Mouse (Mus musculus) megakaryocyte progenitor cell, adult 5-6 weeks (primary cell): Measurements from ENCODE around the gene Ceacam16. TPM values are rescaled to one million over a fixed set of nuclear protein-coding genes. Genes with fewer than 3 reads are reported as not detected.
A peak's percentile ranks its signal among the peaks of the same experiment; 100 is the strongest.

Source experiments
- ATAC-seq: replicated peaks from 2 replicates; pipeline ENCODE4 v1.8.0; 2016; ENCODE audit warnings: mild to moderate bottlenecking, moderate TSS enrichment, inconsistent platforms; ENCODE audit not compliant: poor library complexity
- total RNA-seq, 2 experiments: library from RNA; stranded (forward) in 1 of 2; stranded (reverse) in 1 of 2; fragments of 157-497, 149-512 nt in 1 of 2; fragments of 200-1000 nt in 1 of 2; gene quantifications; 2 replicates each; pipeline versions ENCODE4 v1.2.3 to v1.2.4; 2015 to 2017

Ceacam16 gene
- total RNA-seq, 2 experiments from 2014 or later, result not detected

DNA sequence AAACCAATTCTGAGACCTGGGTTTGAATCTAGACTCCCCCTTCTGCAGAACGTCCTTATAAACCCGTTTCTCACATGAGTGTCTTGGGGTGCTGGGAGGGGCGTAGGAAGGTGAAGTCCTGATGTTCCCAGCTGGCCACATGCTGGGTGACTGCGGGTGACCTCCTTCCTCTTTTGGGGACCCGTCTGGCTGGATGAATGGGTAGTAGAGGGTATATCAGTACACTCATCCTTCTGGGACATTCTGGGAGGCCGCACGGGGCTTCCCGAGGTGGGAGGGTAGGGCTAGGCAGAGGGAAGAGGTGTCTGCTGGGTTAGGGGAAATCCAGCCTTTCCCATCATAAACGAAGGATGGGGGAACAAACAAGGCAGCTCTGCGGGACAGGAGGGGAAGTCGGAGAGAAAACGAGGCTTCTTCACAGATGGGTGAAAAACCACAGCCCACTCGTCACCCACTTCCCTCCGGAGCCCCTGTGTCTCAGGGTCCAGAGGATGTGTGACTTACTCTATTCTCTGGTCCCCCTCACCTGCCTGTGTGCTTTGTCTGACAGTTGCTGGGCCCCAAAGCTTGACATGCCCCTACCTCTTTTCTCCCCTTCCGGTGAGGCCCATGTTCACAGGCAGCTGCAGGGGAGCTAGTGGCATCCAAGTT is 16.5 kb downstream of the Ceacam16 start:
- peak; percentile 65 for ATAC-seq

GRCm38 (mm10) chr7:19843561-19843960 is 17.5 kb downstream of the Ceacam16 start:
- peak; percentile 66 for ATAC-seq

DNA sequence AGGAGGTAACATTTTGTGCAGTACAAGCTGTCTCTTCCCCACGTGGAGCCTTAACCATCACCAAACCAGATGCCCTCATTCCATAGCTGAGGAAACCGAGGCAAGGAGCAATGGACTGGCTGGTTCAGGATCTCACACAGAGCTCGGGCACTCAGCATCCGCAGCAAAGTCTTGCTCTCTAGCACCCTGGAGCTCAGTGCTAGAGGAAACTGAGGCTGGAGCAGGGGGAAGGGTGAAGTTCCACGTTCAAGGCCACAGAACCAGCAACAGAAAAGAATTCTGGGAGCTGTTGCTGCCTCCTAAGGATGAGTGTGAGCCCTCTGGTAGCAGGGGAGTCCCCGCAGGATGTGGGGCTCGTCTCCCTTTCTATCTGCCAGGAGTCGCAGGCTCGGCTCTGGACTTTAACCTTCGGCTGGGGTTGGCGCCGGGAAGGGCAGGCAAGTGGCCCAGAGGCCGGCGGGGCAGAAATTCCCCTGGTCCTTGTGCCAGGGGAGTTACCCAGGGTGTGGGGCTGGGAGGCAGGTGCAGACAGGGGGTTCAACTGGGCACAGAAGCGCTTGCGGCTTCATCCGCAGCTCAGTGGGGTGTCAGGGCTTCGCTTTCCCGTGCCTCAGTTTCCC is 18.1 kb downstream of the Ceacam16 start:
- ATAC-seq, result no peak

- no peak for ATAC-seq
Measured at GRCm38 (mm10) chr7:19841686-19842413, 19.2 kb downstream of the Ceacam16 start.

- no peak for ATAC-seq
Measured at GRCm38 (mm10) chr7:19840936-19841335, 20.2 kb downstream of the Ceacam16 start.

DNA sequence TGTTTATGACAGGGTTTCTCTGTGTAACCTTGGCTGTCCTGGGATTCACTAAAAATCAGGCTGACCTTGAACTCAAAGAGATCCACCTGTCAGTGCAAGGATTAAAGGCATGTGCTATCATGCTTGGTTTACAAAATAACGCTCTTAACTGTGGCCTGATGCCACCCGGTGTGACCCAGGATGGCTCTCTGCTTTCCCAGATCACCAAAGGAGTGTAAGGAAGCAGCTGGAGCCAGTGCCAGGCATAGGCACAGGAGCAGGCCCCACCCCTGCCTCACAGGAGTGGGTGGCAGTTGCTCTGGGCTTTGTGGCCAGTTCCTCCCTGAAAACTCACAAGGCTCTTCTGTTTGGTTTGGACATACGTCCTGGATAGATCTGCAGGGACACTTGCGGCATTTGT is 20.7 kb downstream of the Ceacam16 start:
- no peak for ATAC-seq

- ATAC-seq, result no peak
Measured at GRCm38 (mm10) chr7:19836843-19837242, 24.3 kb downstream of the Ceacam16 start.

DNA sequence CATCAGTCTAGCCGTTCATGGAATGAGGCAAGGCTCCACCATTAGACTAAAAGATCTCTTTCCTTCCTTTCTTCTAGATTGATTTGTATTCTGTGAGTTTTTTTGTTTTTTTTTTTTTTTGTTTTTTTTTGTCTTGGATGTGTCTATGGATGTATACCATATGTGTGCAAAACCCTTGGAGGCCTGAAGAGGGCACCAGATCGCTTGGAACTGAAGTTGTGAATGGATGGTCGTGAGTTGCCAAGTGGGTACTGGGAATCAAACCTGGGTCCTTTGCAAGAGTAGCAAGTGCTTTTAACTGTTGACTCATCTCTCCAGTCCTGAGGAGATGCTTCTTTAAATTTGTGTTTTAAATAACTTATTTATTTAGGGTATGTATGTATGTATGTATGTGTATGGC is 27.0 kb downstream of the Ceacam16 start:
- ATAC-seq, result no peak

- peak; percentile 38 for ATAC-seq
Measured at GRCm38 (mm10) chr7:19831837-19832236, 29.3 kb downstream of the Ceacam16 start.

DNA sequence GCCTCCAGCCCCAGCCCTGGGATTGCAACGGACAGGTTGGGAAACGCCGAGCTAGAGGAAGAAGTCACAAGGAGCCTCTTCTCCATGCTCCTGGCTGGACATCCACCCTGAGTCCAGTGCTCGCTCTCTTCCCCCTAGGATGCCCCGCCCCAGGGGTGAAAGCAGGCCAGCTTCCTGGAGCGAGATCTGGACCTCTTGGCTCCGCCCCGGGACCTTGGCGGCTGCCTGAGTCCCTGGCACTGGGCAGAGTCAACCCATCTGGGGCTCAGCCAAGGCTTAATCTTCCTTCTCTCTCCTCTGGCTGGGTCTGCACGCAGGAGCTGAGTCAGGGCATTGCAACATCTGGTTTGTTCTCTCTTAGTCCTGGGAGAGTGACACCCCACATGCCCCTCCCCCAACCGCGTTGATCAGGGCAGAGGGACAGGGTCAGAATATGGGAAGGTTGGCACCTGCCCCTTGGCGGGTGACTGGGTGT is 30.4 kb downstream of the Ceacam16 start:
- ATAC-seq, result peak; percentile 94

GRCm38 (mm10) chr7:19829694-19830093 is 31.4 kb downstream of the Ceacam16 start:
- ATAC-seq, result no peak

DNA sequence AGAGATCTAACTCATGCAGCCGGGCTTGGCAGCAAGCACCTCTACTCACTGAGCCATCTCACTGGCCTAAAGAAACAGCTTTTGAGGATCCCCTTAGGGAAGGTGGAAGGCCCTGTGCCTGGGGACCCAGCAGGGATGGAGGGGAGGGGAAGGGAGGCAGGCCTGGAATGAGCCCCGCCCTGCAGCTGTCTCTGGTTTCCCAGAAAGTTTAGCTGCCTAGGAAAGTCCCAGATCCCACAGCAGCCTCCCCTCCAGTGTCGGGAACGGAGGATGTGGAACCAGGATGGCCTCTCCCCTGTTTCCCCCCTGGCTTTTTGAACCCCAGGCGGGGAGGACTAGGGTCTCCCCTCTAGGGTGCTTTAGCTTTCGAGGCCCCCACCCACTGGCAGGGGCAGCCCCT is 34.3 kb downstream of the Ceacam16 start:
- ATAC-seq, result no peak

DNA sequence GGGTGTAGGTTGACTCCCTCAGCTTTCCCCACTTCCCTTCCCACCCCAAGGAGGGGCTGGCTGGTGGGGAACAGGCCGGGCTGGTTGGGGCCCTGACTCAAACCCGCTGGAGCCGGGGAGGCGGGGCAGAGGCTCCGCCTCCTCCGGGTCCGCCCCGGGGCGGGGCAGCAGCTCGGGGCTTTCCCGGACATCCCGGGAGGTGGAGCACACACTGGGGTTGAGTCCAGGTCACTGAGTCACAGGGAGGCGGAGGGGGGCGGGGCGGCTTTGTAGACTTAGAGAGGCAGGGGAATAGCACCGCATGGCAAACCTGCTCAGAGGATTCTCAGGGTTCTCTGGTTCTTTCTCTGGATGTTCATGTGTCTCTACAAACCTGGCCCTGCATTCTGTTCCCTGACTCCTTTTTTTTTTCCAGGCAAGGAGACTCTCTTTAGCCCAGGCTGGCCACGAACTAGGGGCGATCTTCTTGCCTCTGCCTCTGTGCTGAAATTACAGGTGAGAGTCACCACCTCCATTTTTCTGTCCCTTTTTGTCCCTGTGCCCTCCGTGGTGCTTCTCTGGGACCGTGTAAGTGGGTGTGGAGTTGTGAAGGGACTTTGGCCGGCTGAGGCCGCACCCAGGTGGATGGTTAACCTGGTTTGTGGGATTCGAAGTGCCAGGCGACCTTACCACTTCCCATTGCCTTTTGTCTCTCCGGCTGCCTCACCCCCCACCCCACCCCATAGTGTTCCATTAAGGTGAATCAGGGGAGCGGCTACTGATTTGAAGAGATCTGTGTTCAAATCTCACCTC is 36.7 kb downstream of the Ceacam16 start:
- peak; percentile 77 for ATAC-seq

DNA sequence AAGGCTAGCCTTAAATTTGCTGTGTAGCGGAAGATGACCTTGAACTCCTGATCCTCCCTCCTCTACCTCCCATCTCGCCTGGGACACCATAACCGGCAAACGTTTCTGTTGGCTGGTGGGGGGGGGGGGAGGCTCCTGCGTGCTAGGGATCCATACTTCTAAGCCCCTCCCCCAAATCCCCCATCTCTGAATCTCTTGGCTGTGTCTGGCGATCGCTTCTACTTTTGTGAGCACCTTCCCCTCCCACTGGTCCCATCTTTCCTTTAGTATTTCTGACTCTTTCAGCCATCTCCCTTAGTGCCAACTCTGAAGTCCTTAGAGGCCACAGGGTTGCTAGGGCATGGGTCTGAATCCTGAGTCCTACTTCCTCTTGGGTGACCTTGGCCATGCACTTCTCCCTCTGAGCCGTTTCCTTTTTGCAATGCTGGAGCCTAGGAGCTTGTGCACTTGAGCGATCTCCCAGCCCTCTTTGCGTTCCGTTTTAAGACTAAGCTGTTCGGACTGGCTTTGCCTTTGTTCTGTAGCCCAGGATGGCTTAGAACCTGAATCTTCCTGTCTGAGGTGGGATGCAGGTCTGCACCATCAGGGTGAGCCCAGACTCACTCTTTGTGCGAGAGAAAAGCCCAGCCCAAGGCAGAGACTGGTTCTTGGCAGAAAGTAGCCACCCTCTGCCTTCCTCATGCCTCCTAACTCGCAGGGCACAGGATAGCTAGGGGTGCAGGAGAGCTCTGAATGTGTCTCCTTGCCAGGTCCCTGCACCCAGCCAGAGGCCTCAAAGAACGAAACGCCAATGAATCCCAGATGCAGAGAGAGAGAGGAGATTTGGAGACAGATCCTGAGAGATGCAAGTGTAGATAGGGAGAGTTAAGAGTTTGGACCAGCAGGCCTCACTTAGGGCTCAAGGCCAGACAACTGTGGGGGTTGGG is 37.6 kb downstream of the Ceacam16 start:
- peak; percentile 62 for ATAC-seq

- 0 out of 2 replicates have a peak, but pooled peaks have one; percentile 4 for ATAC-seq
Measured at GRCm38 (mm10) chr7:19822604-19823058, 38.5 kb downstream of the Ceacam16 start, which contains the start of gene Bcl3. Gene Bcl3 (minus strand): TSS chr7:19822770.

DNA sequence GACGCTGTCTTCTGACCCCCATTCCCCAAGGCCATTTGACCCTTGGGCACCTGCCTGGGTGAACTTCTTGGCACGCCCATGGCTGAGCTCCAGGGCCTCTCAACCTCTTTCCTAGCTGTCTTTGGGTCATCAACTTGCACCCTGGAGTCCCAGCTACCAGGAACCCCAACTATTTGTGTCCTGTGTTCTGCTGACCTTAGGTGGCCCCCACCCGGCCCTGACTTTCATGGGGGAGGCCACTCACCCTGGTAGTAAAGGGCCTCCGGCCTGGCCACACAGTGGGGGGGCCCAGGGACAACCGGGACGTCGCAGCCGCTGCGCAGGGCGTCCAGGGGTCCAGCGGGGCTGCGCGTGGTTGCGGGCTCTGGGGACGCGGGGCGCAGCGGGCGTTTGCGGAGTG is 38.9 kb downstream of the Ceacam16 start:
- ATAC-seq, result no peak

GRCm38 (mm10) chr7:19821633-19822032 is 39.5 kb downstream of the Ceacam16 start:
- no peak for ATAC-seq

DNA sequence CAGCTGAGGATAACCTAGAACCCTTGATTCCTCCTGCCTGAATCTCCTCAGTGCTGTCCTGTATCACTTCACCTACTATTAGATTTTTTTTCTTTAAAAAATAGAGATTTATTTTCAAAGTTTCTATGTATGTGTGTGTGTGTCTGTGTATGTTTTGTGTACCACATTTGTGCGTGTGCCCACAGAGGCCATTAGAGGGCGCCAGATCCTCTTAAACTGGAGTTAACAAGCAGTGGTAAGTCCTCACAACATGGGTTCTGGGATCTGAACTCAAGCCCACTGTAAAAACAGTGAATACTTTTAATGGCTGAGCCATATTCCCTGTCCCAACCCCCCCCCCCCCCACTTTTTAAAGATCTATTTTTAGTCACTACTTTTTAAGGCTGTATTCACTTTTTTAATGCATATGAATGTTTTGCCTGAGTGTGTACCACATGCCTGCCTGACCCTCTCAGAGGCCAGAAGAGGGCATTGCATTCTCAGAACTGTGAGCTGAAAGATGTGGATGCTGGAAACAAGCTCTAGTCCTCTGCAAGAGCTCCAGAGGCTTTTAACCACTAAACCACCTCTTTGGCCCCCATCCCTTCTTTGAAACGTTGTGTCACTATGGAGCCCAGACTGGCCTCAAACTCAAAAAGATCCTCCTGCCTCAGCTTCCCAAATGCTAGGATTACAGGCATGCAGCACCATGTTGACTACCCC is 40.6 kb downstream of the Ceacam16 start:
- ATAC-seq, result no peak

- no peak for ATAC-seq
Measured at GRCm38 (mm10) chr7:19818875-19819274, 42.2 kb downstream of the Ceacam16 start.
